Mouse (Mus musculus): Measurements from ENCODE around the gene Smco2. TPM values are rescaled to one million over a fixed set of nuclear protein-coding genes. Genes with fewer than 3 reads are reported as not detected.

The Smco2 gene
- polyA plus RNA-seq, 1 experiment from 2014 or later = not detected

DNA sequence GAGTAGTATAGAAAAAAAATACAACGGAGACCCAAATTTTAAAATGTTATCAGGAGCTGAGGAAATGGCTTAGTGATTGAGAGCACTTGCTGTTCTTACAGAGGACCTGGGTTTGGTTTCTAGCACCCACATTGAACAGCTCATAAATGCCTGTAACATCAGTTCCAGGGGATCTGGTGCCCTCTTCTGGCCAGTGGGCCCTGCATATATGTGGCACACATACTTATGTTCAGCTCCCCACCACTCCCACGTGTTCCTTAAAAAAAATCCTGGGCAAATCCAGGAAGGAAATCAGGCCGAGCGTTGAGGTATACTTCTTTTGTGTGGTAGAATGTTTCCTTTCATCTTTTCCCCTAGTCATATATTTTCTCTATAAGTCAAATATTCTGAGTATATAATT lies 52.0 kb downstream of the Smco2 start:
- H3K27me3 ChIP-seq (ENCODE audit: control insufficient read depth, insufficient read depth, low read depth, low read length) = no peaks in the 10 kb centered on the region
- no peak for ATAC-seq (ENCODE audit: low read depth)
- H3K36me3 ChIP-seq (ENCODE audit: control insufficient read depth, insufficient read depth) = no peaks in the 10 kb centered on the region
- no peak overlapping the region for H3K4me3 ChIP-seq (ENCODE audit: low read depth, low read length)
- 73% methylated on average over 4 of the region's 4 CpGs for WGBS (ENCODE audit: insufficient replicate concordance)
- H3K9ac ChIP-seq (ENCODE audit: low read depth, low read length) = no peak overlapping the region
- H3K9me3 ChIP-seq (replicated peaks; ENCODE audit: control insufficient read depth, low read length) = no peaks in the 10 kb centered on the region
- H3K27ac ChIP-seq (ENCODE audit: low read length) = no peak overlapping the region
- no peak overlapping the region for H3K4me2 ChIP-seq (ENCODE audit: low read depth, low read length)
- H3K4me1 ChIP-seq (ENCODE audit: control insufficient read depth, low read depth, low read length) = peaks cover 5% of the 10 kb centered on the region

DNA sequence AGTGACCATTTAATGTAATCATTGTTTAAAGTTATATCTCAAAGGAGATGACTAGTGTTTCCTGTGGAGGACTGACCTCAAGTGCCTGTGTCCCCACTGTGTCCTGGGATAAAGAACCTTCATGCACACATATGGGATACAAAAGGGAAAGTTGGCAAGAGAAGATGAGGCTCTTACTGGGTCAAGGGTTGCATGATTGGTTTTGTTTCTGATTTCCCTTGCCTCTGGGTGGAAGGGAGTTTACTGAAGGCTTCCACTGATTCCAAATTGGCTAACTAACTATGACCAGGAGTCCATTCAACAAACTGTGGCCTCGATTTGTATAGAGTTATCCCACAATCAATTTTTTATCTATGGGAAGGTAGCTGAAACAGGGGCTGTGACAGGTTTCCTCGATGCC lies 53.7 kb downstream of the Smco2 start:
- H3K9me3 ChIP-seq (replicated peaks; ENCODE audit: control insufficient read depth, low read length) = no peaks in the 10 kb centered on the region
- H3K27me3 ChIP-seq (ENCODE audit: control insufficient read depth, insufficient read depth, low read depth, low read length) = no peaks in the 10 kb centered on the region
- WGBS (ENCODE audit: insufficient replicate concordance) = 57% methylated on average over 2 of the region's 2 CpGs
- no peaks in the 10 kb centered on the region for H3K36me3 ChIP-seq (ENCODE audit: control insufficient read depth, insufficient read depth)
- peaks cover 8% of the 10 kb centered on the region for H3K4me1 ChIP-seq (ENCODE audit: control insufficient read depth, low read depth, low read length)
- H3K9ac ChIP-seq (ENCODE audit: low read depth, low read length) = no peak overlapping the region
- no peak overlapping the region for H3K4me2 ChIP-seq (ENCODE audit: low read depth, low read length)
- ATAC-seq (ENCODE audit: low read depth) = no peak
- peak overlapping the region; percentile 52; the same call in 1 of the 2 replicates for H3K27ac ChIP-seq (ENCODE audit: low read length)
- no peak overlapping the region for H3K4me3 ChIP-seq (ENCODE audit: low read depth, low read length)

DNA sequence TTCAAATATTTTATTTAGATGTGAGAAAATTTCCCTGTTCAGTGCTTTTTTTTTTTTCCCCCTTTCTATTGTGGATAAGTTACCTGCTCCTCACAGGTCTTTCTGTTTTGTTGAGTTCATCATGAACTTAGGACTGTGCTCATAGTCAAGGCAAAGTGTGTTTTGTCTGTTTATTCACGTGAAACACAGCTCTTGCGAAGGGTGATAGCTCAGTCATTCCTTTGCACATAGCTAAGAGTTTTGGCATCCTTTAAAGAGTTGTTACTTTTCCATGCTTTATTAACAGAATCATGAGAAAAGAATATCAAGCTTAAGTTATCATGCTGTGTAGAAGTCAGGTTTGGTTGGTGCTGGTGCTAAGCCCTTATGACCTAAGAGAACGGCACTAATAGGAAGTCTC lies 54.8 kb downstream of the Smco2 start:
- Histone ChIP-seq H3K4me3 (ENCODE audit: low read depth, low read length) (no peak overlapping the region), H3K36me3 (ENCODE audit: control insufficient read depth, insufficient read depth) (no peaks in the 10 kb centered on the region), H3K9ac (ENCODE audit: low read depth, low read length) (no peak overlapping the region), H3K9me3 (replicated peaks; ENCODE audit: control insufficient read depth, low read length) (no peaks in the 10 kb centered on the region), H3K4me1 (ENCODE audit: control insufficient read depth, low read depth, low read length) (peaks cover 8% of the 10 kb centered on the region), H3K4me2 (ENCODE audit: low read depth, low read length) (no peak overlapping the region), H3K27me3 (ENCODE audit: control insufficient read depth, insufficient read depth, low read depth, low read length) (no peaks in the 10 kb centered on the region), H3K27ac (ENCODE audit: low read length) (no peak overlapping the region)
- WGBS (ENCODE audit: insufficient replicate concordance) = 56% methylated on average over 3 of the region's 3 CpGs
- peak; percentile 55 for ATAC-seq (ENCODE audit: low read depth)

- Histone ChIP-seq H3K4me1 (ENCODE audit: control insufficient read depth, low read depth, low read length) (peaks cover 8% of the 10 kb centered on the region), H3K27me3 (ENCODE audit: control insufficient read depth, insufficient read depth, low read depth, low read length) (no peaks in the 10 kb centered on the region), H3K36me3 (ENCODE audit: control insufficient read depth, insufficient read depth) (no peaks in the 10 kb centered on the region), H3K4me2 (ENCODE audit: low read depth, low read length) (no peak overlapping the region; the same call in 1 of the 2 replicates), H3K4me3 (ENCODE audit: low read depth, low read length) (no peak overlapping the region), H3K27ac (ENCODE audit: low read length) (no peak overlapping the region), H3K9me3 (replicated peaks; ENCODE audit: control insufficient read depth, low read length) (no peaks in the 10 kb centered on the region), H3K9ac (ENCODE audit: low read depth, low read length) (no peak overlapping the region)
- no peak for ATAC-seq (ENCODE audit: low read depth)
- WGBS (ENCODE audit: insufficient replicate concordance) = 48% methylated on average over 3 of the region's 3 CpGs
Observed at GRCm38 (mm10) chr6:146906000-146906786, 56.3 kb downstream of the Smco2 start.

GRCm38 (mm10) chr6:146907061-146907794 lies 57.3 kb downstream of the Smco2 start:
- no peak overlapping the region for H3K9ac ChIP-seq (ENCODE audit: low read depth, low read length)
- H3K9me3 ChIP-seq (replicated peaks; ENCODE audit: control insufficient read depth, low read length) = no peaks in the 10 kb centered on the region
- H3K4me2 ChIP-seq (ENCODE audit: low read depth, low read length) = no peak overlapping the region
- ATAC-seq (ENCODE audit: low read depth) = peak; percentile 46
- H3K4me3 ChIP-seq (ENCODE audit: low read depth, low read length) = no peak overlapping the region
- no peaks in the 10 kb centered on the region for H3K36me3 ChIP-seq (ENCODE audit: control insufficient read depth, insufficient read depth)
- 62% methylated on average over 5 of the region's 5 CpGs for WGBS (ENCODE audit: insufficient replicate concordance)
- peaks cover 8% of the 10 kb centered on the region for H3K4me1 ChIP-seq (ENCODE audit: control insufficient read depth, low read depth, low read length)
- peak overlapping the region; percentile 58 for H3K27ac ChIP-seq (ENCODE audit: low read length)
- no peaks in the 10 kb centered on the region for H3K27me3 ChIP-seq (ENCODE audit: control insufficient read depth, insufficient read depth, low read depth, low read length)

- 66% methylated on average over 1 of the region's 1 CpGs for WGBS (ENCODE audit: insufficient replicate concordance)
- peak; percentile 79 for ATAC-seq (ENCODE audit: low read depth)
Observed at GRCm38 (mm10) chr6:146907795-146908190, 57.9 kb downstream of the Smco2 start.

GRCm38 (mm10) chr6:146908801-146909200 lies 58.9 kb downstream of the Smco2 start:
- H3K9ac ChIP-seq (ENCODE audit: low read depth, low read length) = no peak overlapping the region
- H3K27ac ChIP-seq (ENCODE audit: low read length) = no peak overlapping the region
- peaks cover 15% of the 10 kb centered on the region for H3K4me1 ChIP-seq (ENCODE audit: control insufficient read depth, low read depth, low read length)
- no peak overlapping the region for H3K4me3 ChIP-seq (ENCODE audit: low read depth, low read length)
- no peaks in the 10 kb centered on the region for H3K27me3 ChIP-seq (ENCODE audit: control insufficient read depth, insufficient read depth, low read depth, low read length)
- no peaks in the 10 kb centered on the region for H3K9me3 ChIP-seq (replicated peaks; ENCODE audit: control insufficient read depth, low read length)
- no peaks in the 10 kb centered on the region for H3K36me3 ChIP-seq (ENCODE audit: control insufficient read depth, insufficient read depth)
- no peak for ATAC-seq (ENCODE audit: low read depth)
- 15% methylated on average over 2 of the region's 2 CpGs for WGBS (ENCODE audit: insufficient replicate concordance)
- no peak overlapping the region for H3K4me2 ChIP-seq (ENCODE audit: low read depth, low read length)

More at GRCm38 (mm10) chr6:146907795-146908190, 57.9 kb downstream of the Smco2 start:
- H3K4me1 ChIP-seq (ENCODE audit: control insufficient read depth, low read depth, low read length) = peaks cover 9% of the 10 kb centered on the region
- H3K4me3 ChIP-seq (ENCODE audit: low read depth, low read length) = no peak overlapping the region
- no peaks in the 10 kb centered on the region for H3K9me3 ChIP-seq (replicated peaks; ENCODE audit: control insufficient read depth, low read length)
- H3K27me3 ChIP-seq (ENCODE audit: control insufficient read depth, insufficient read depth, low read depth, low read length) = no peaks in the 10 kb centered on the region
- H3K4me2 ChIP-seq (ENCODE audit: low read depth, low read length) = no peak overlapping the region
- no peaks in the 10 kb centered on the region for H3K36me3 ChIP-seq (ENCODE audit: control insufficient read depth, insufficient read depth)
- H3K27ac ChIP-seq (ENCODE audit: low read length) = peak overlapping the region; percentile 58
- no peak overlapping the region for H3K9ac ChIP-seq (ENCODE audit: low read depth, low read length)

DNA sequence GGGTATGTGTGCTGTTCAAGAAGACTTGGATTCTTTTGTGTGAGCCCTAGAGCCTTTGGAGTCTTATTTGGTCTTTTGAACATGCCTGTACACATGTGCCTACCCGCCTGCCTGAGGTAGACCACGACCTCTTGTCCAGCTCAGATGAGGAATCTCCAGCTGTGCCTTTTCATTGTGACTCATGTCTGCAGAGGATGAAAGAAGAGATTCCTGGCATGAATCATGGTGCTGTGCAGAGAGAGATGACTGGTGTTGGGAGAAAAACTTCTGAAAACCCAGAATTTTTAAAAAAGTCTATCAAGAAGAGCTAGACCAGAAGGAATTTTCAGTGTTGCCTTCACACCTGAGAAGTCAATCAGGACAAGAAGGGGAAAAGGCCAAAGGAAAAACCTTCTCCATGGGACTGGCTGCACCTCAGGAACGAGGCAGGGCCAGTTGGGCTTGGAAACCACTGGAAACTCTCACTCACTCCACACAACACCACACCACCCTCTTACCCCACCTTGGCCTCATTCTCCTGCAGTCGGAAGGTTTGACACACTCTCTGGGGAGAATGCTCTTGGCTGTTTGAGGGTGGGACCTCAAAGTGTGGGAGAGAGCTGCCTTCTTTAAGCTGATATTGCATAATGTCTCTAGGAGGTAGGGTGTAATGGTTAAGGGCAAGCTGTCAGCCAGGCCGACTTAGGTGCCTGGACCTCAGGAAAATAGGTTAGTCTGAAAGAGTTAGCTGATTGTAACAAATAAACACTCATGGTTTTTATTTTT lies 60.0 kb downstream of the Smco2 start:
- H3K9me3 ChIP-seq (replicated peaks; ENCODE audit: control insufficient read depth, low read length) = no peaks in the 10 kb centered on the region
- ATAC-seq (ENCODE audit: low read depth) = no peak
- H3K27me3 ChIP-seq (ENCODE audit: control insufficient read depth, insufficient read depth, low read depth, low read length) = no peaks in the 10 kb centered on the region
- H3K36me3 ChIP-seq (ENCODE audit: control insufficient read depth, insufficient read depth) = no peaks in the 10 kb centered on the region
- H3K9ac ChIP-seq (ENCODE audit: low read depth, low read length) = no peak overlapping the region
- no peak overlapping the region for H3K27ac ChIP-seq (ENCODE audit: low read length)
- H3K4me2 ChIP-seq (ENCODE audit: low read depth, low read length) = no peak overlapping the region
- no peak overlapping the region for H3K4me3 ChIP-seq (ENCODE audit: low read depth, low read length)
- WGBS (ENCODE audit: insufficient replicate concordance) = 57% methylated on average over 5 of the region's 5 CpGs
- H3K4me1 ChIP-seq (ENCODE audit: control insufficient read depth, low read depth, low read length) = peaks cover 15% of the 10 kb centered on the region

Measured in liver, embryonic 16.5 days (tissue).